Comparison of ENCODE assay signal across 17 mouse cellular contexts in the genomic region with DNA sequence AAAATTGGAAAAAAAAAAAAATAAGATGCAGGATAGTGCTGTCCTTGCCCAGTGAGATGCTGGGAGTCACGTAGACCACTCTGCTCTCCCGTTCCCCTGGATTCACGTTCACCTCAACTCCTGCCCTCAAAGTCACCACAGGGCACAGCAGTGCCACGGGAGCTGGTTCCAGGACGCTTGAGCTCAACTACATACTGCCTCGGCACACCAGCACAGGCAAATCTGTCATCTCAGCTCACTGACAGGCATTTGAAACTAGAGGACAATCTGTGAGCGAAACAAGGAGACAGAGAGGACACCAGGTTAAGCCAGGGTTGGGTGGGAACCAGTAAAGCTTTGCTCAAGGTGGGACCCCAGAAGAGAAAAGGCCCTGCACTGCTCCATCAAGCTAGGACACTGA.
DNase-seq lines count a peak whose midpoint lies in the region; ATAC-seq lines count a peak whose summit lies in the region.
"Had no signal": no experiment of that assay in that cellular context is flagged by ENCODE, and none has a peak within 500 bp of the region (broad histone marks: within the 10 kb centered on the region; RNA-seq: fewer than 3 reads in every experiment).

No protein-coding gene starts in this region.

- no peaks in the 10 kb centered on the region for H3K36me3 ChIP-seq in forebrain, embryonic 14.5 days (ENCODE audit: control insufficient read depth, insufficient read depth, low read length)
- H3K36me3 ChIP-seq in forebrain, embryonic 10.5 days (replicated peaks), result no peaks in the 10 kb centered on the region
- no peaks in the 10 kb centered on the region for H3K36me3 ChIP-seq in megakaryocyte, embryonic 14.5 days (replicated peaks; ENCODE audit: low read length)
- H3K36me3 ChIP-seq: embryonic facial prominence, embryonic 12.5 days; heart, embryonic 10.5 days had no signal

- H3K4me2 ChIP-seq in forebrain, embryonic 14.5 days (ENCODE audit: low read length), result no peak overlapping the region
- H3K4me2 ChIP-seq: embryonic facial prominence, embryonic 12.5 days; hindbrain, embryonic 14.5 days had no signal

- H3K27me3 ChIP-seq in forebrain, embryonic 14.5 days (replicated peaks; ENCODE audit: control insufficient read depth, insufficient read depth, low read length), result no peaks in the 10 kb centered on the region
- no peaks in the 10 kb centered on the region for H3K27me3 ChIP-seq in forebrain, embryonic 10.5 days (ENCODE audit: poor library complexity, severe bottlenecking)
- H3K27me3 ChIP-seq in megakaryocyte, embryonic 14.5 days (replicated peaks), result peaks cover 3% of the 10 kb centered on the region
- H3K27me3 ChIP-seq: embryonic facial prominence, embryonic 12.5 days had no signal

- H3K4me1 ChIP-seq in forebrain, embryonic 14.5 days (ENCODE audit: control insufficient read depth, insufficient read depth, low read length), result no peaks in the 10 kb centered on the region
- H3K4me1 ChIP-seq in forebrain, embryonic 10.5 days, result no peaks in the 10 kb centered on the region
- no peaks in the 10 kb centered on the region for H3K4me1 ChIP-seq in megakaryocyte, embryonic 14.5 days
- H3K4me1 ChIP-seq: embryonic facial prominence, embryonic 12.5 days; heart, embryonic 10.5 days had no signal

- ATAC-seq in forebrain, embryonic 14.5 days, result no peak
- ATAC-seq in megakaryocyte, adult 5-6 weeks (ENCODE audit: poor library complexity, severe bottlenecking), result no peak
- ATAC-seq: intestine, embryonic 16.5 days had no signal

- no peak overlapping the region for H3K4me3 ChIP-seq in forebrain, embryonic 14.5 days (ENCODE audit: low read depth, low read length)
- no peak overlapping the region for H3K4me3 ChIP-seq in forebrain, embryonic 10.5 days
- H3K4me3 ChIP-seq in megakaryocyte, embryonic 14.5 days (replicated peaks), result peak overlapping the region; percentile 12
- H3K4me3 ChIP-seq: embryonic facial prominence, embryonic 12.5 days; heart, embryonic 10.5 days had no signal

- no peak overlapping the region for H3K9ac ChIP-seq in forebrain, embryonic 14.5 days (ENCODE audit: low read length)
- H3K9ac ChIP-seq: embryonic facial prominence, embryonic 12.5 days; hindbrain, embryonic 14.5 days had no signal

- 85% methylated on average over 7 of the region's 7 CpGs for WGBS in forebrain, embryonic 14.5 days
- 90% methylated on average over 7 of the region's 7 CpGs for WGBS in forebrain, embryonic 10.5 days

- intact Hi-C loops in heart, postnatal 10 days (cut with DNase I), result no loop called here

- DNase-seq in forebrain, embryonic 14.5 days (ENCODE audit: low spot score), result no peak
- no peak for DNase-seq in forebrain, embryonic 10.5 days (ENCODE audit: extremely low spot score, low spot score)
- DNase-seq in heart, adult 11 months, result peak; percentile 63
- no peak for DNase-seq in heart, postnatal 10 days
- DNase-seq: adrenal gland, adult 2 months; adrenal gland, postnatal 25 days; cerebellum, adult 8-10 months; gastrocnemius, postnatal 36 days; heart, adult 18-20 months; heart, postnatal 14 days; kidney, adult 2 months had no signal

- peak overlapping the region; percentile 27 for H3K27ac ChIP-seq in forebrain, embryonic 14.5 days (ENCODE audit: low read depth, low read length)
- no peak overlapping the region for H3K27ac ChIP-seq in forebrain, embryonic 10.5 days
- H3K27ac ChIP-seq: embryonic facial prominence, embryonic 12.5 days; heart, embryonic 10.5 days; hindbrain, embryonic 14.5 days had no signal

- no peaks in the 10 kb centered on the region for H3K9me3 ChIP-seq in forebrain, embryonic 14.5 days (replicated peaks; ENCODE audit: control insufficient read depth, low read length)
- no peaks in the 10 kb centered on the region for H3K9me3 ChIP-seq in forebrain, embryonic 10.5 days
- peaks cover 17% of the 10 kb centered on the region for H3K9me3 ChIP-seq in megakaryocyte, embryonic 14.5 days
- H3K9me3 ChIP-seq: embryonic facial prominence, embryonic 12.5 days; heart, embryonic 10.5 days had no signal
